Mouse (Mus musculus) heart, embryonic 13.5 days (tissue): Measurements from ENCODE around the gene Xdh. TPM values are rescaled to one million over a fixed set of nuclear protein-coding genes. Genes with fewer than 3 reads are reported as not detected.

Experiments
- ATAC-seq: fragments of 200-750 bp; cut with Nextera tagmentation; 2 replicates; pipeline ENCODE4 v1.8.0; 2017; ENCODE audit warnings: moderate TSS enrichment; ENCODE audit not compliant: insufficient number of reproducible peaks, low FRiP score, low TSS enrichment; ENCODE audit errors: extremely low read depth
- H3K27ac ChIP-seq: fragments of 300-500 bp; sonication (generic); replicated peaks from 2 replicates; pipeline ENCODE4 v1.5.1; 2015; ENCODE audit warnings: moderate library complexity, mild to moderate bottlenecking, inconsistent platforms
- H3K27me3 ChIP-seq: fragments of 300-500 bp; sonication (generic); replicated peaks from 2 replicates; pipeline ENCODE4 v1.6.1; 2015; ENCODE audit warnings: mild to moderate bottlenecking, inconsistent platforms
- H3K36me3 ChIP-seq: fragments of 300-500 bp; sonication (generic); 2 replicates; pipeline ENCODE4 v1.6.1; 2015; ENCODE audit warnings: mild to moderate bottlenecking, inconsistent platforms
- H3K4me1 ChIP-seq: fragments of 300-500 bp; sonication (generic); 2 replicates; pipeline ENCODE4 v1.6.1; 2015; ENCODE audit warnings: inconsistent platforms
- H3K4me2 ChIP-seq: fragments of 300-500 bp; sonication (generic); 2 replicates; pipeline ENCODE4 v1.6.1; 2015; ENCODE audit warnings: inconsistent platforms, mild to moderate bottlenecking, moderate library complexity
- H3K4me3 ChIP-seq: fragments of 300-500 bp; sonication (generic); 2 replicates; pipeline ENCODE4 v1.5.1; 2015; ENCODE audit warnings: moderate library complexity, mild to moderate bottlenecking, inconsistent platforms
- H3K9ac ChIP-seq: fragments of 300-500 bp; sonication (generic); 2 replicates; pipeline ENCODE4 v1.6.1; 2015; ENCODE audit warnings: inconsistent platforms, mild to moderate bottlenecking, moderate library complexity
- H3K9me3 ChIP-seq: fragments of 300-500 bp; sonication (generic); 2 replicates; pipeline ENCODE4 v1.6.1; 2016; ENCODE audit warnings: inconsistent platforms
- WGBS: fragments of 180-500 bp; shearing (Covaris S2); methylation state at CpG from one replicate; pipeline ENCODE4 v1.1.7; 2015; ENCODE audit warnings: mixed read lengths; 5-methylcytosine and 5-hydroxymethylcytosine counted together
- polyA plus RNA-seq: library from polyadenylated mRNA; unstranded; fragments of >200 nt; fragmentation: Nextera tagmentation; extraction: Ambion mirVana; gene quantifications from 2 replicates; pipeline ENCODE4 v1.2.1, GENCODE M21; 2015

The Xdh gene
- polyA plus RNA-seq, 1 experiment from 2014 or later = 0.33 TPM

- no peaks in the 10 kb centered on the region for H3K9me3 ChIP-seq
- no peak for ATAC-seq
- no peak overlapping the region for H3K27ac ChIP-seq
- H3K4me2 ChIP-seq = no peak overlapping the region
- H3K9ac ChIP-seq = no peak overlapping the region
- no peak overlapping the region for H3K4me3 ChIP-seq
- H3K36me3 ChIP-seq = no peaks in the 10 kb centered on the region
- WGBS = 75% methylated on average over 7 of the region's 7 CpGs
- peaks cover 4% of the 10 kb centered on the region; the same call in 1 of the 2 replicates for H3K27me3 ChIP-seq
- H3K4me1 ChIP-seq = no peaks in the 10 kb centered on the region
Observed at GRCm38 (mm10) chr17:73905043-73905750, 44.8 kb downstream of the Xdh start.

- Histone ChIP-seq H3K4me2 (no peak overlapping the region), H3K9ac (no peak overlapping the region), H3K4me3 (no peak overlapping the region), H3K36me3 (no peaks in the 10 kb centered on the region), H3K4me1 (no peaks in the 10 kb centered on the region), H3K27ac (no peak overlapping the region), H3K9me3 (no peaks in the 10 kb centered on the region), H3K27me3 (no peaks in the 10 kb centered on the region)
- ATAC-seq = no peak
- 76% methylated on average over 1 of the region's 1 CpGs for WGBS
Observed at GRCm38 (mm10) chr17:73903121-73903520, 46.9 kb downstream of the Xdh start.

- H3K36me3 ChIP-seq = no peaks in the 10 kb centered on the region
- H3K9me3 ChIP-seq = no peaks in the 10 kb centered on the region
- no peak overlapping the region for H3K9ac ChIP-seq
- no peaks in the 10 kb centered on the region for H3K4me1 ChIP-seq
- no peaks in the 10 kb centered on the region for H3K27me3 ChIP-seq
- no peak for ATAC-seq
- H3K4me2 ChIP-seq = no peak overlapping the region
- WGBS = 73% methylated on average over 5 of the region's 5 CpGs
- no peak overlapping the region for H3K27ac ChIP-seq
- H3K4me3 ChIP-seq = no peak overlapping the region
Observed at GRCm38 (mm10) chr17:73902234-73902636, 47.8 kb downstream of the Xdh start.

- Histone ChIP-seq H3K4me3 (no peak overlapping the region), H3K27me3 (peaks cover 4% of the 10 kb centered on the region; the same call in 1 of the 2 replicates), H3K27ac (no peak overlapping the region), H3K4me2 (no peak overlapping the region), H3K4me1 (peaks cover 9% of the 10 kb centered on the region), H3K9ac (no peak overlapping the region), H3K36me3 (no peaks in the 10 kb centered on the region), H3K9me3 (no peaks in the 10 kb centered on the region)
- 64% methylated on average over 5 of the region's 5 CpGs for WGBS
- no peak for ATAC-seq
Observed at GRCm38 (mm10) chr17:73894399-73894798, 55.6 kb downstream of the Xdh start.

GRCm38 (mm10) chr17:73893822-73894221, 56.2 kb downstream of the Xdh start:
- H3K4me3 ChIP-seq = no peak overlapping the region
- H3K27ac ChIP-seq = no peak overlapping the region; the same call in 1 of the 2 replicates
- H3K27me3 ChIP-seq = peaks cover 4% of the 10 kb centered on the region; the same call in 1 of the 2 replicates
- peaks cover 9% of the 10 kb centered on the region for H3K4me1 ChIP-seq
- H3K9me3 ChIP-seq = no peaks in the 10 kb centered on the region
- no peak for ATAC-seq
- H3K4me2 ChIP-seq = no peak overlapping the region
- no peak overlapping the region for H3K9ac ChIP-seq
- no peaks in the 10 kb centered on the region for H3K36me3 ChIP-seq
- 36% methylated on average over 4 of the region's 4 CpGs for WGBS

GRCm38 (mm10) chr17:73893207-73893606, 56.8 kb downstream of the Xdh start:
- Histone ChIP-seq H3K4me2 (no peak overlapping the region), H3K9me3 (no peaks in the 10 kb centered on the region), H3K4me3 (no peak overlapping the region), H3K4me1 (peaks cover 9% of the 10 kb centered on the region), H3K36me3 (no peaks in the 10 kb centered on the region), H3K27ac (no peak overlapping the region; the same call in 1 of the 2 replicates), H3K27me3 (peaks cover 4% of the 10 kb centered on the region; the same call in 1 of the 2 replicates), H3K9ac (no peak overlapping the region)
- 73% methylated on average over 10 of the region's 10 CpGs for WGBS
- ATAC-seq = no peak

GRCm38 (mm10) chr17:73891590-73891989, 58.4 kb downstream of the Xdh start:
- Histone ChIP-seq H3K9ac (no peak overlapping the region), H3K4me1 (peaks cover 9% of the 10 kb centered on the region), H3K27ac (no peak overlapping the region), H3K9me3 (no peaks in the 10 kb centered on the region), H3K36me3 (no peaks in the 10 kb centered on the region), H3K27me3 (no peaks in the 10 kb centered on the region), H3K4me3 (no peak overlapping the region), H3K4me2 (no peak overlapping the region)
- WGBS = 81% methylated on average over 1 of the region's 1 CpGs
- no peak for ATAC-seq

GRCm38 (mm10) chr17:73886071-73886785, 63.8 kb downstream of the Xdh start:
- Histone ChIP-seq H3K4me2 (no peak overlapping the region), H3K27me3 (no peaks in the 10 kb centered on the region; the same call in 1 of the 2 replicates), H3K9me3 (no peaks in the 10 kb centered on the region), H3K4me3 (no peak overlapping the region), H3K4me1 (peaks cover 9% of the 10 kb centered on the region), H3K9ac (no peak overlapping the region), H3K36me3 (no peaks in the 10 kb centered on the region), H3K27ac (no peak overlapping the region)
- WGBS = 81% methylated on average over 25 of the region's 25 CpGs
- no peak for ATAC-seq

- no peak overlapping the region for H3K4me2 ChIP-seq
- H3K9me3 ChIP-seq = no peaks in the 10 kb centered on the region
- H3K36me3 ChIP-seq = no peaks in the 10 kb centered on the region
- H3K27me3 ChIP-seq = no peaks in the 10 kb centered on the region; the same call in 1 of the 2 replicates
- no peak overlapping the region for H3K27ac ChIP-seq
- WGBS = 75% methylated on average over 12 of the region's 12 CpGs
- H3K9ac ChIP-seq = no peak overlapping the region
- no peak overlapping the region for H3K4me3 ChIP-seq
- no peak for ATAC-seq
- peaks cover 13% of the 10 kb centered on the region for H3K4me1 ChIP-seq
Observed at GRCm38 (mm10) chr17:73883332-73883731, 66.7 kb downstream of the Xdh start.

GRCm38 (mm10) chr17:73882194-73882593, 67.8 kb downstream of the Xdh start:
- 10% methylated on average over 9 of the region's 9 CpGs for WGBS
- H3K4me2 ChIP-seq = peak overlapping the region; percentile 40
- no peak for ATAC-seq

GRCm38 (mm10) chr17:73881295-73881694, 68.7 kb downstream of the Xdh start:
- Histone ChIP-seq H3K36me3 (no peaks in the 10 kb centered on the region), H3K4me2 (no peak overlapping the region), H3K27ac (no peak overlapping the region), H3K4me3 (no peak overlapping the region), H3K9me3 (no peaks in the 10 kb centered on the region), H3K4me1 (peaks cover 13% of the 10 kb centered on the region), H3K27me3 (no peaks in the 10 kb centered on the region; the same call in 1 of the 2 replicates), H3K9ac (no peak overlapping the region)
- ATAC-seq = no peak
- 9% methylated on average over 6 of the region's 6 CpGs for WGBS

More at GRCm38 (mm10) chr17:73882194-73882593, 67.8 kb downstream of the Xdh start:
- no peaks in the 10 kb centered on the region for H3K9me3 ChIP-seq
- no peaks in the 10 kb centered on the region; the same call in 1 of the 2 replicates for H3K27me3 ChIP-seq
- no peak overlapping the region for H3K4me3 ChIP-seq
- H3K4me1 ChIP-seq = peaks cover 13% of the 10 kb centered on the region
- H3K9ac ChIP-seq = no peak overlapping the region
- no peaks in the 10 kb centered on the region for H3K36me3 ChIP-seq
- no peak overlapping the region for H3K27ac ChIP-seq
